Mouse (Mus musculus): ENCODE measurements around the gene Slc25a17. TPM values are rescaled to one million over a fixed set of nuclear protein-coding genes. Genes with fewer than 3 reads are reported as not detected.

Slc25a17 gene
- polyA plus RNA-seq, 1 experiment from 2014 or later, result 139 TPM

GRCm38 (mm10) chr15:81348366-81348765 is 12.2 kb downstream of the Slc25a17 start:
- Histone ChIP-seq H3K4me3 (no peak overlapping the region), H3K36me3 (no peaks in the 10 kb centered on the region), H3K4me1 (peaks cover 4% of the 10 kb centered on the region; the same call in 1 of the 2 replicates), H3K4me2 (replicated peaks) (no peak overlapping the region), H3K27me3 (no peaks in the 10 kb centered on the region), H3K27ac (replicated peaks) (no peak overlapping the region), H3K9me3 (no peaks in the 10 kb centered on the region), H3K9ac (replicated peaks) (no peak overlapping the region)
- no peak for ATAC-seq (replicated peaks)
- WGBS, result 76% methylated on average over 2 of the region's 2 CpGs

GRCm38 (mm10) chr15:81347466-81347865 is 13.1 kb downstream of the Slc25a17 start:
- H3K4me3 ChIP-seq, result no peak overlapping the region
- H3K27ac ChIP-seq (replicated peaks), result no peak overlapping the region
- H3K9me3 ChIP-seq, result no peaks in the 10 kb centered on the region
- no peaks in the 10 kb centered on the region for H3K36me3 ChIP-seq
- ATAC-seq (replicated peaks), result no peak
- 92% methylated on average over 2 of the region's 2 CpGs for WGBS
- no peak overlapping the region for H3K9ac ChIP-seq (replicated peaks)
- H3K4me2 ChIP-seq (replicated peaks), result no peak overlapping the region
- H3K4me1 ChIP-seq, result peaks cover 4% of the 10 kb centered on the region; the same call in 1 of the 2 replicates
- no peaks in the 10 kb centered on the region for H3K27me3 ChIP-seq

- no peaks in the 10 kb centered on the region for H3K9me3 ChIP-seq
- H3K4me2 ChIP-seq (replicated peaks), result no peak overlapping the region
- H3K36me3 ChIP-seq, result peaks cover 23% of the 10 kb centered on the region
- no peak for ATAC-seq (replicated peaks)
- no peak overlapping the region for H3K9ac ChIP-seq (replicated peaks)
- no peak overlapping the region for H3K4me3 ChIP-seq
- H3K4me1 ChIP-seq, result 0 out of 2 replicates have a peak, but pooled peaks cover 2% of the 10 kb centered on the region
- H3K27me3 ChIP-seq, result no peaks in the 10 kb centered on the region
- H3K27ac ChIP-seq (replicated peaks), result no peak overlapping the region
- 94% methylated on average over 2 of the region's 2 CpGs for whole genome bisulfite sequencing
Measured at GRCm38 (mm10) chr15:81341426-81341825, 19.2 kb downstream of the Slc25a17 start.

- H3K9me3 ChIP-seq, result no peaks in the 10 kb centered on the region
- no peak overlapping the region for H3K4me3 ChIP-seq
- no peaks in the 10 kb centered on the region for H3K27me3 ChIP-seq
- H3K27ac ChIP-seq (replicated peaks), result no peak overlapping the region
- H3K36me3 ChIP-seq, result peaks cover 31% of the 10 kb centered on the region
- 0 out of 2 replicates have a peak, but pooled peaks cover 2% of the 10 kb centered on the region for H3K4me1 ChIP-seq
- WGBS, result 93% methylated on average over 3 of the region's 3 CpGs
- no peak for ATAC-seq (replicated peaks)
- no peak overlapping the region for H3K9ac ChIP-seq (replicated peaks)
- no peak overlapping the region for H3K4me2 ChIP-seq (replicated peaks)
Measured at GRCm38 (mm10) chr15:81339158-81339557, 21.5 kb downstream of the Slc25a17 start.

DNA sequence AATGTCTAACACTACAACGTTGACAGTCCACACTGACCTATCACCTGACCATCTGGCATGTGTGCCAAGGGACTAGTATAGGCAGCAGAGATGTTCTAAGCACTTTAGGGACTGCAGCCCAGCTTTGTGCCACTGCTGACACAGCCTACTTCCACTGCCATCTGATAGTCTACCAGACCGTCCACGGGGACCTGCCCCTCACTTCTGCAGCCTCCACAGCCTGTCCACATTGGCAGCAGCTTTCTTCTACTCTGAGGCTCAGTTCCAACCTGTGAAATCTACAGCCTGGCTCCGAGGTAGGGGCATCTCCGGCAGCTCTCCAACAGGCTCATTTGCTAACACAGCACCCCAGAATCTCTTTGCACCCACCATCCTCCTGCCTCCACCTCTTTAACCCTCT is 24.1 kb downstream of the Slc25a17 start:
- Histone ChIP-seq H3K9ac (replicated peaks) (no peak overlapping the region), H3K36me3 (peaks cover 52% of the 10 kb centered on the region), H3K4me1 (0 out of 2 replicates have a peak, but pooled peaks cover 2% of the 10 kb centered on the region), H3K27me3 (no peaks in the 10 kb centered on the region), H3K4me3 (no peak overlapping the region), H3K27ac (replicated peaks) (peak overlapping the region; percentile 37; the same call in 1 of the 2 replicates), H3K4me2 (replicated peaks) (no peak overlapping the region), H3K9me3 (no peaks in the 10 kb centered on the region)
- WGBS, result 88% methylated on average over 5 of the region's 5 CpGs
- ATAC-seq (replicated peaks), result no peak

DNA sequence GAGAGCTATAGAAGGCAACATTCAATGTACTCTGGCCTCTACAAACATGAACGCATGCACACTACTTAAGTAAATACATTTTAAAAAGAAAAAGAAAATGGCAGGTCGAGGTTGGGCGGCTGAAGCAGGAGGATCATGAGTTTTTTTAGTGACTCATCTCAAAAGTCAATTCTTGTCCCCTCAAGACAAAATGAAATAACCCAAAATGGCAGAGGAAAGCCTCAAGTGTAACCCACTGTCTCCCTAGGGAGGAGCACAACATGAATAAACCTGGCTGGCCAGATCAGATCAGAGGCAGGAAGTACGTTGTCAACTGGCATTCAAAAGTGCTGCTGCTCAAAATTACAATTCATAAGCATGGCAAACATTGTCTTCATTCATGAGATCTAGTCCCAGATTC is 28.1 kb downstream of the Slc25a17 start:
- Histone ChIP-seq H3K27ac (replicated peaks) (no peak overlapping the region), H3K9ac (replicated peaks) (no peak overlapping the region), H3K9me3 (no peaks in the 10 kb centered on the region), H3K27me3 (no peaks in the 10 kb centered on the region), H3K4me1 (0 out of 2 replicates have a peak, but pooled peaks cover 2% of the 10 kb centered on the region), H3K4me3 (no peak overlapping the region), H3K36me3 (peaks cover 42% of the 10 kb centered on the region), H3K4me2 (replicated peaks) (no peak overlapping the region)
- 94% methylated on average over 4 of the region's 4 CpGs for WGBS
- no peak for ATAC-seq (replicated peaks)

DNA sequence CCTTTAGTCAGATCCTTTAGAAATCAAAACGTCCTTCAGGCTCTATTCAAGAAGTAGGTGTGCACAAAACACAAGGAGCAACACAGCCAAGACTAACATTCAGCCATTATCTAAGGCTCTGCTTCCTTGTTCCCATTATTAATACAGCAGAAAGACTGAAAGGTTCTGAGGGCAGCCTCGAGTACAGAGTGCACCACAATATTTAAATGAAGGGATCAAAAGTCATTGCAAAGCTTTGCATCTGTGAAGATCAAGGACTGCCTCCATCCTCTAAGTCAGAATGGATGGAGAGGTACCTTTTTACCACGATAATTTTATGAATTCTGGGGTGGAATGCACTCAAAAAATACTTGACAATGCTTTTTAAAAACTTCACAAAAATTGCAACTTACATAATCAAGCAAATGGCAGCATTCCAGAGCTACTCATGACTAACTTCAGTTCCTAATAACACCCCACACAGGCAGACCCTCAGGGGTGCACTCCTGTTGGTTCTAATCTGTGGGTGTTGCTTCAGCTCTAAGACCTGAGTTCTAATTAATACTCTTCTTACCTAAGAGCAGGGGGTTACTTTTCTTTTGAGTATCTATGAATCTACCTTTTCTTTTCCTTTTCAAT is 29.7 kb downstream of the Slc25a17 start:
- no peak for ATAC-seq (replicated peaks)
- H3K9me3 ChIP-seq, result no peaks in the 10 kb centered on the region
- H3K9ac ChIP-seq (replicated peaks), result no peak overlapping the region
- no peak overlapping the region for H3K4me2 ChIP-seq (replicated peaks)
- no peak overlapping the region for H3K27ac ChIP-seq (replicated peaks)
- no peaks in the 10 kb centered on the region for H3K4me1 ChIP-seq
- WGBS, result 57% methylated on average over 3 of the region's 3 CpGs
- no peaks in the 10 kb centered on the region for H3K27me3 ChIP-seq
- no peak overlapping the region for H3K4me3 ChIP-seq
- peaks cover 40% of the 10 kb centered on the region for H3K36me3 ChIP-seq

GRCm38 (mm10) chr15:81329721-81330369 is 30.8 kb downstream of the Slc25a17 start:
- Histone ChIP-seq H3K36me3 (peaks cover 42% of the 10 kb centered on the region), H3K4me1 (no peaks in the 10 kb centered on the region), H3K9me3 (no peaks in the 10 kb centered on the region), H3K4me3 (no peak overlapping the region), H3K4me2 (replicated peaks) (no peak overlapping the region), H3K27ac (replicated peaks) (no peak overlapping the region), H3K27me3 (no peaks in the 10 kb centered on the region), H3K9ac (replicated peaks) (no peak overlapping the region)
- WGBS, result 76% methylated on average over 5 of the region's 5 CpGs
- no peak for ATAC-seq (replicated peaks)

DNA sequence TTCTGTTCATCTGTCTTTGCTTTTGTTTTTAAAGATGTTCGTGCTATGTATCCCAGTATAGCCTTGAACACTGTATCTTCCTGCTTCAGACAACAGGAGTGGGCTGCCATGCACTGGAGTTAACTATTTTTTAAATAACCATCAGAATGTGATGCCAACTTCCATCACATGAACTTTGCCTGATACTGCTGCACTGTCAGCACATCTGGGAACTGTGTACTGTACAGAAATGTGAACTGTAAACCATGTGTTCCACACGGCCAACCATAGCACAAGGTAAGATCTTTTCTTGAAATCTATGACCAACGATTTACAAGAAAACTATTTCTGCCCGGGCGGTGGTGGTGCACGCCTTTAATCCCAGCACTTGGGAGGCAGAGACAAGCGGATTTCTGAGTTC is 33.1 kb downstream of the Slc25a17 start:
- H3K9ac ChIP-seq (replicated peaks), result no peak overlapping the region
- H3K36me3 ChIP-seq, result peaks cover 29% of the 10 kb centered on the region
- no peaks in the 10 kb centered on the region for H3K4me1 ChIP-seq
- H3K27ac ChIP-seq (replicated peaks), result no peak overlapping the region
- 93% methylated on average over 7 of the region's 7 CpGs for WGBS
- no peak overlapping the region for H3K4me2 ChIP-seq (replicated peaks)
- ATAC-seq (replicated peaks), result no peak
- no peak overlapping the region for H3K4me3 ChIP-seq
- no peaks in the 10 kb centered on the region for H3K9me3 ChIP-seq
- no peaks in the 10 kb centered on the region for H3K27me3 ChIP-seq

DNA sequence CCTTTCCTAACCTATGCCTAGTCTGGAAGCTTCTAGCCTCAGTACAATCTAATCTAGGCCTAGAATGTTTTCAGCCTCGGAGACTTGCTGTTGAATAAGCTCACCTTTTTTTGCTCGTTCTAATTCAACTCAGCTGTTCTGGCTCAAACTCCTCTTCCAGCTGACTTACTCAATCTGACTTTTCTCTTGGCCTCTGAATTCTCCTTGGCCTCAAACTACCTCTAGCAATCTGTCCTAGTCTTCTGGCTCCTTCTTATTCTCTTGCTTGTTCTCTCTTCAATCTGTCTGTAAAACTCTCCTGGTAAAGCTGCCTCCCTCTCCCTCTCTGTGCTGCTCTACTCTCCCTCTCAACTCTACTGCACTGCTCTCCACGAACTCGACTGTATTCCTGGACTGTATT is 35.6 kb downstream of the Slc25a17 start:
- Histone ChIP-seq H3K27ac (replicated peaks) (no peak overlapping the region), H3K36me3 (peaks cover 34% of the 10 kb centered on the region), H3K4me3 (no peak overlapping the region), H3K9ac (replicated peaks) (no peak overlapping the region), H3K9me3 (no peaks in the 10 kb centered on the region), H3K4me1 (no peaks in the 10 kb centered on the region), H3K27me3 (no peaks in the 10 kb centered on the region), H3K4me2 (replicated peaks) (no peak overlapping the region)
- ATAC-seq (replicated peaks), result no peak
- 87% methylated on average over 4 of the region's 4 CpGs for WGBS

DNA sequence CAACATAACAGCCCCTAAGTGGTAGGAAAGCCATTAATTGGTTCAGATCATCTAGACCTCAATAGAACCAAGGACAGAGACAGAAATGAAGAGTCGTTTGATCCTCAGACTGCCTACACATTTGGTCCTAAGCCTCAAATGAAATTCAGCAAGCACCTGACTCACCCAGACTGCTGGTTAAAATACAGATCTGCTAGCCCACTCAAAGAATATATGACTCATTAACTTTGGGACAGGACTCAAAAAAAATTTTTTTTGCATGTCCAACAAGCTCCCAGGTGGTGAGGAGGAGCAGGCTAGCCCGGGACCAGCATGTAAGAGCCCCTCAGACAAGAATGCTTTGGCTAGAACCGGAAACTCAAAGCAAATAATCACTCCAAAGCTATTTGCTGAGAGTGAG is 40.5 kb downstream of the Slc25a17 start:
- Histone ChIP-seq H3K4me1 (no peaks in the 10 kb centered on the region), H3K27me3 (no peaks in the 10 kb centered on the region), H3K4me3 (no peak overlapping the region), H3K36me3 (peaks cover 42% of the 10 kb centered on the region), H3K27ac (replicated peaks) (no peak overlapping the region), H3K9ac (replicated peaks) (no peak overlapping the region), H3K4me2 (replicated peaks) (no peak overlapping the region), H3K9me3 (no peaks in the 10 kb centered on the region)
- no peak for ATAC-seq (replicated peaks)
- 89% methylated on average over 3 of the region's 3 CpGs for WGBS

- Histone ChIP-seq H3K4me1 (no peaks in the 10 kb centered on the region), H3K4me2 (replicated peaks) (no peak overlapping the region), H3K27me3 (no peaks in the 10 kb centered on the region), H3K9me3 (no peaks in the 10 kb centered on the region), H3K36me3 (peaks cover 42% of the 10 kb centered on the region), H3K4me3 (no peak overlapping the region), H3K9ac (replicated peaks) (no peak overlapping the region), H3K27ac (replicated peaks) (no peak overlapping the region)
- ATAC-seq (replicated peaks), result no peak
- 67% methylated on average over 9 of the region's 9 CpGs for WGBS
Measured at GRCm38 (mm10) chr15:81319462-81319861, 41.1 kb downstream of the Slc25a17 start.

- Histone ChIP-seq H3K9me3 (no peaks in the 10 kb centered on the region), H3K27ac (replicated peaks) (no peak overlapping the region), H3K27me3 (no peaks in the 10 kb centered on the region), H3K4me2 (replicated peaks) (no peak overlapping the region), H3K36me3 (peaks cover 13% of the 10 kb centered on the region), H3K9ac (replicated peaks) (no peak overlapping the region), H3K4me3 (no peak overlapping the region), H3K4me1 (no peaks in the 10 kb centered on the region)
- WGBS, result 96% methylated on average over 3 of the region's 3 CpGs
- no peak for ATAC-seq (replicated peaks)
Measured at GRCm38 (mm10) chr15:81313928-81314327, 46.7 kb downstream of the Slc25a17 start.
